Mouse (Mus musculus) granulocyte monocyte progenitor cell, adult 5-6 weeks (primary cell): ENCODE data around the gene Nsmce4a. TPM values are rescaled to one million over a fixed set of nuclear protein-coding genes. Genes with fewer than 3 reads are reported as not detected.
A peak's percentile ranks its signal among the peaks of the same experiment; 100 is the strongest.
"Not testable (repeated sequence)": the region's sequence is repeated elsewhere in the genome, so short reads cannot be mapped to it uniquely, and the experiment has no call there.

Experiments used
- ATAC-seq: replicated peaks from 2 replicates; pipeline ENCODE4 v1.8.0; 2016; ENCODE audit warnings: mild to moderate bottlenecking, moderate TSS enrichment, inconsistent platforms; ENCODE audit not compliant: poor library complexity, severe bottlenecking
- total RNA-seq, 2 experiments: library from RNA; stranded (forward) in 1 of 2; stranded (reverse) in 1 of 2; fragments of 200-712, 200-1000 nt in 1 of 2; fragments of >200 nt in 1 of 2; fragmentation: Nextera tagmentation in 1 of 2; gene quantifications; 2 replicates each; pipeline ENCODE4 v1.2.3; 2014 to 2017

The Nsmce4a gene
- total RNA-seq, 2 experiments from 2014 or later, result 121 to 256 TPM

GRCm38 (mm10) chr7:130545401-130545800 lies 27.5 kb downstream of the Nsmce4a start:
- ATAC-seq, result no peak

DNA sequence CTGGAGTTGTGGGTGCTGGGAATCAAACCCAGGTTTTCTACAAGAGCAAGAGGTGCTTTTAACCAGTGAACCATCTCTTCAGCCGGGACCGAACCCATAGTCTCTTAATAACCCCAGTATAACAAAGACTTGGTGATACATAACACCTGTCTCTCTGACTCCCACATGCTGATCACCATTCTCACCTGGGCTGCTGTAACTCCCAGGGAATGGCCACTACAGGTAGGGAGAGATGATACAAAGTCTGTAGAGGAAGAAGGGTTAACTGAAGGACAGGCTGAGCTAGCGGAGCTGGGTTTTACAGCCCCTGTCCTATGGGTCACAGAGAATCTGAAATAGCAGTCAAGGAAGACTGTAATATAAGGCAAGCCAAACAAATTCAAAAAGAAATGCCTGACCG lies 29.7 kb downstream of the Nsmce4a start:
- ATAC-seq, result no peak

GRCm38 (mm10) chr7:130540176-130540575 lies 32.7 kb downstream of the Nsmce4a start:
- ATAC-seq, result no peak

DNA sequence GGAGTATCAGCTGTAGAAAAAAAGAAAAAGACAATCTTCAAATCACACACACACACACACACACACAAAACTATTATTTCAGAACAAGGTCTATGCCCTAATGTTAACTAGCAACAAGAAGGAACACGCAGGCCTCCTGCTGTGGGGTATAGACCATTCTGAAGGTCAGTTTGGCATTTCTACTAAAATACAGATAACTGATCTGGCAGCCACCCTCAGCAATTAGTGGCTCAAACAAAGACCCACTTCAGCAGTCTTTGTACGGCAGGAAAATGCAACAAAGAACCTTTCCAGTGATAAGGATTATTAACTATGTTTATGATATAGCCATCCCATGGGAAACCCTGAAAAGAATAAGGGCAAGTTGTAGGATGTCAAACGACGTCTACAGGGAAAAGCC lies 35.9 kb downstream of the Nsmce4a start:
- no peak for ATAC-seq

- ATAC-seq, result no peak
Measured at GRCm38 (mm10) chr7:130535174-130535573, 37.7 kb downstream of the Nsmce4a start.

DNA sequence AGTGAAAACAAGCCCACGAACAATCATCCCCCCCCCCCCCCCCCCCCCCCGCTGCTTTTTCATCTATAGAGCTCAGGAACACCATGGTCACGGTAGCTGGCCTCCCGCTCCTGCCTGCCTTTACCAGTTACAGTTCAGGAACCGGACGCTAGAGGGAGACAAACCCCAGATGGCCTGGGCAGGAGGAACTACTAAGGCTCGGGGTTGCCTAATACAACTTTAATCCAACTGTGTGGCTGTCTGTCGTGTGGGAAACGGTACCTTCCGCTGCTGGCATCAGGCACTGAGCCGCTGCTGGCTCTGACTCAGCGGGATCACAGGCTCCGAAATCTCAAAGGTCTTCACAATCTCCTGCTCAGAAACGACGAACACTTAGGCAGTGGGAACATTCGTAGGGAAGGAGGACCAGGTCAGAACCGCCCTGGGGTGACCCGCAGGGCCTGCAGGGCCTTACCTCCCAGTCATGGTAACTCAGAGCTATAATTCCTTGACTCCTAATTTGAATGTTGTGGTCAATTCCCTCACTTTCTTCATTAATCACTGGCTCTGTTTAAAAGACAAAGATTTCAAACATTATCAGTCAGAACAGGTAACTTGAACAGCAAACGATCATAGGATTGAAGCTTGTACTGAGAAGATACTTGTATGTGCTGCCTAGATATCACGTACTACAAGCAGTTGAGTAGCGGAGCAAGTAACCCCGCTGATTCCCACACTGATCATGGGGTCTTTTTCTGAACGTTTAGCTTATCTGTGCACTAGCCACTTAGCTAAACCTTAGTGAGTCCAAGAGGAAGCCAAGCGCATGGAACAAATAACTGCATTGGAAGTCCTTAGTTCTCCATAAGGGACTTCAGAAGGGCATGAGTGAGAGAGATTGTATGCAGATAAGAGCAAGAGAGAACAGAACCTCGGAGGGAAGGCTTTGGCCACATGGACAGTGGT lies 39.3 kb downstream of the Nsmce4a start:
- ATAC-seq, result peak; percentile 100

DNA sequence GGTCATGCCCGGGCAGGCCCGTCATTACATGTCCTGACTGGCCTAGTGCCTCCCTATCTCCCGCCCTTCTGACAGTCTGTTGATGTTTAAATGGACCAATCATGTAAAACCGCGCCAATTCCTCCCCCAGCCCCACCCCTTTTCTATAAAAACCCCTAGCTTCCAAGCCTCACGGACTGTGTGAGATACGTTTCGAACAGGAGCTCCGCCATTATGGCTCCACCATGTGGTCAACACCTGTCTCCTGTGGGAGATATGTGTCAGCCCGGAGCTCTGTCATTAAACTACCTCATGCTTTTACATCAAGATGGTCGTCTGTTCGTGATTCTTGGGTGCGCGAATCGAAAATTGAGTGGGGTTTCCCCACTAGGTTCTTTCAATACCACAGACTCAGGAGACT lies 41.8 kb downstream of the Nsmce4a start:
- not testable (repeated sequence) for ATAC-seq

DNA sequence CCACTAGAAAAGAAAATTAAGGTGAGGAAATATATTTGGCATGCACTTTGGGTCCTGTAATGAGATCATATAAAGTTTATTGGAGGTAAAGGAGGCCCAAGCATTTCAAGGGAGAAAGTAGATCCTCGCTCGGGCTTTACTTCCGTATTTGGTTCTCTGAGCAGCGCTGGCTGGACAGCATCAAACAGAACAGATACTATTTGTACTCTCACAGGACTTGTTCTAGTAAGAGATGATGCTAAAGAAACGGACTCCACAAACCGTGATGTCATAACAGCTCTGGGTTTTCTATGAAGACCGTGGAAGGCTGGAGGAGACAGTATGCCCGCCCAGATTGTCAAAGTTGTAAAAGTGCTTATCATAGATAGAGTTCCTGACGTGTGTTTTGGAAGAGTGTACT lies 45.6 kb downstream of the Nsmce4a start:
- no peak for ATAC-seq

GRCm38 (mm10) chr7:130523451-130523850 lies 49.5 kb downstream of the Nsmce4a start:
- no peak for ATAC-seq

- ATAC-seq, result peak; percentile 20
Measured at GRCm38 (mm10) chr7:130520812-130521422, 52.0 kb downstream of the Nsmce4a start.

GRCm38 (mm10) chr7:130520049-130520425 lies 52.9 kb downstream of the Nsmce4a start, which contains the start of gene Ate1:
Gene Ate1 (minus strand): TSS chr7:130520369.
- ATAC-seq, result no peak

DNA sequence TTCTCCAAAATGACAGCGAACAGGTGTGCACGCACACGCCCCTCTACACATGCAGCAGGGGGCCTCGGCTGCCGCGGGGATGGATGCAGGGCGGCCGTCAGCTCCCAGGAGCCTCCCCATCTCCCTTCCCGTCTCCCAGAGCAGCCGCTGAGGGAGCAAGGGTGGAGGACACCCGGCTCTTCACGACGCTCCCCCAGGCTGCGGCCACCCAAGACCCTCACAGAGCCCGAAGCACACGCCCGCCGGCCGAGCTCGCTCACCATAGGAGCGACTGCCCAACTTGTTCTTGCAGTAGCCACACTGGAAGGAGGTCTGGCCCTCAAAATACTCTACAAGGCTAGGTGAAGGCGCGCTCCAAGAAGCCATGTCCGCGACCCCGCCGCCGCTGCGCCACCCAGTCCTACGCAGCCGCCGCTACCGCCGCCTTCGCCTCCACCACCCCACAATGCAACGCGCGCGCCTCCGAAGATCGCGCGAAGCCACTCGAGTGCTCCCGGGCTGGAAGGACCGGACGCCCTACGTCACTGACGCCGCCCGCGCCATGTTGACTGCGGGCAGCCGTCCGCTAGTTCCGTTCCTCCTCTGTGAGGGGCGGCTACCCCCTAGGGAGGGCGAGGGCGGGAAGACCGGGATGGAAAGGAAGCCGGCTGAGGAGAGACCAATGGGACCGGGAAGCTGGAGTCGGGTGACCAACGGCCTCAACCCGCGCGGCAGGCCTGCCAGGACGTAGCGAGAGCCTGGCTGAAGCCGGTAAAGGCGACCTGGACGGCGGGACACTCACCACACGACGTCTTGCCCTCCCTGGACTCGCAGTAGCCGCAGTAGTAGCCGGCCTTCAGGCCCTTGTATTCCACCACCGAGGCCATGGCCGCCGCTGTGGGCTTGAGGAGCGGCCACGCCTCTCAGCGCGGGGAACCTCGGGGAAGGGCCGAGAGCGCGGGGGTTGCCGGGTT lies 53.5 kb downstream of the Nsmce4a start:
- ATAC-seq, result peak; percentile 88

DNA sequence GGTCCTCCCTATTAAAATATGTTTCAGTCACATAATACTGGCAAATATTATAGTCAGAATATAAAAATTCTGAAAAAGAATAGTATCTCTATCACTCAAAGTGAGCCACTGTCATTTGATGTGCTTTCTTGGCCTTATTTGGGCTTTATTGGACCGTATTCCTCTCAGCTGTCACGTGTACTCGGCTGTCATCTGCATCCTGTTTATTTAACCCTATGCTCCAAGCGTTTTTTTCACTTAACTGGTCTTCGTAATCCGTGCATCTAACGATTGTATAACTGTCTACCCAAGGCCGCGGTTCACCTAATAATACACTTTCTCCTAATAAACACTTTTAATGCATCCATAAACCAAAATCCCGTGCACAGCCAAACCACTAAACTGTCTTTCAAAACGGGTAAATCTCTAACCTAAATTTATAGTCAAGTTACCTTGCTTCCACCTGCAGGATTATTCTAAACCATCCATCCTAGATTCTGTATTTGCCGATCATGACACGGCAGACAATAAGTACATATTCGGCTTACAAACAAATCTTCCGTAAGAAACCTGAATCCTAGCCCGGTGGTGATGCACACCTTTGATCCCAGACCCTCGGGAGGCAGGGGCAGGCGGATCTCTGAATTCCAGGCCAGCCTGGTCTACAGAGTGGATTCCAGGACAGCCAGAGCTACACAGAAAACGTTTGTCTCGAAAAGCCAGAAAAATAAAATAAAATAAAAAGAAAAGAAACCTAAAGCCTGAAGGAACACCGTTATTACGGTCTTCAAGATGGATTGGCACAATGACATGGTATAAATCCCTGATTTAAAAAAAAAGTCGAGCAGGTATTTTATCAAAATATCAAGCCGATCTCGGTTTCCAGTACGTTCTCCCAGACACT lies 54.5 kb downstream of the Nsmce4a start:
- ATAC-seq, result no peak

GRCm38 (mm10) chr7:130510243-130510642 lies 62.7 kb downstream of the Nsmce4a start:
- ATAC-seq, result peak; percentile 30; the same call in 1 of the 2 replicates

DNA sequence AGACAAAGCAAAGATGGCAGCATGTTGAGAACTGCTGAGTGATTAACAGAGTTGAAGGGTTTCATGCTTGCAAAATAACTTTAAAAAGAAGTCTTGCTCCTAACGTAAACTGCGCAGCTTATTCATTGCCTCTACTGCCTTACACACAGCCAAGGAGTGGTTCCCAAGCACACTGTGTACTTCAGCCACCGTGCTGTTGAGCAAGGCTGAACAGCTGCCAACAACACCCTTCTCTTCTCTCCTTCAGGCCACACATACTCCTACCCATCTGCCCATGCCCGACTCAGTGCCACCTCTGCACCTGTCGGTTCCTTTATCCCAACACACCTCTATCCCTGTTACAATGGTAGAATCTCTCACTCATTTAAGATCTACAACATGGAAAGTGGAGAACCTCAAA lies 69.9 kb downstream of the Nsmce4a start:
- no peak for ATAC-seq

DNA sequence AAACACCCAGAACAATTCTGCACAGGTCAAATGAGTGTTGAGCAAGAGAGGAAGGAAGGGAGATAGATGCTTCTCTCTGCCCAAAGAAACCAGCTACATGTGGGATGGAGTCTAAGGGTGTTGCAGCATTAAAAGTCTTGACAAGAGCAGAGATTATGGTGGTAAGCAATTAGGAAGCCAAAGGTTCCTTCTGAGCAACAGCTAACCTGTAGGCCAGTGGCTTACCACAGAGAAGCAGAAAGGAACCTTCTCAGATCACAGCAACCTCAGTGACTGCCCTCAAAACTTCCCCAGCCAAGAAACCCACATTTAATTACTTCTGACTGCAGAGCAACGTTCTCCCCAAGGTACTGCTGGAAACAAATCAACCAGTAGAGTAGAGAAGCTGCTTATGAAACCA lies 71.4 kb downstream of the Nsmce4a start:
- peak; percentile 59 for ATAC-seq

DNA sequence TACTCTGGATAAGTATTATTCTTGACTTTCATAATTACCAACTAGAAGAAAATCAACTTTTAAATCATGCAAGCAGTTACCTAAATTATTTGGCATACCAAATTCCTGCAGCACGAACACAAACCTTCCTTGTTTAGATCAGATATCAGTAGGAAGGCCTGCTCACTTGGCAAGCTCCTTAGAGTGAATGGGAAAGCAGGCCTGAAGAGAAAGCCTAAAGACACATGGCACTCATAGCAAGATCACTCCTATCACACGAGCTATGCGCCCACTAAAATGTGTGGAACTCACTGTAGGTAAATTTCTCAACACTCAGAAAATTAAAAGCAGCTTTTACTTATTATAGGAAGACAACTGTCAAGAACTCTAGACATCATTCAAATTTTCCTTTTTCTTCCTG lies 79.6 kb downstream of the Nsmce4a start:
- ATAC-seq, result no peak

DNA sequence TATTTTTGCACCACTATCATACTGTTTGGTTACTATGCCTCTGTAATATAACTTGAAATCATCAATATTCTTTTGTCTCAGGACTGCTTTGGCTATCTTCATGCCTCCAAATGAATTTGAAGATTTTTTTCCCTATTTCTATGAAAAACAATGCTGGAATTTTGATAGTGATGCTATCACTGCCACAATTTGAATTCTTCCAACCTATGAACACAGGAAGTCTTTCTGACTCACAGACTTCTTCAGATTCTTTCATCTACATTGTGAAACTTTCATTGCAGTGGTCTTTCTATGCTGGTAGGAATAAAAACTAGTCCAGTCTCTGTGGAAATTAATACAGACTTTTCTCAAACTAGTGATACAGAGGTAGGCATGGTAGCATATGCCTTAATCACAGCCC lies 80.9 kb downstream of the Nsmce4a start:
- no peak for ATAC-seq
